Mouse (Mus musculus): ENCODE results near the gene Flvcr1. TPM values are rescaled to one million over a fixed set of nuclear protein-coding genes. Genes with fewer than 3 reads are reported as not detected.
"Not testable (repeated sequence)": the region's sequence is repeated elsewhere in the genome, so short reads cannot be mapped to it uniquely, and the experiment has no call there.

The Flvcr1 gene
- polyA plus RNA-seq, 1 experiment: 18.3 TPM

DNA sequence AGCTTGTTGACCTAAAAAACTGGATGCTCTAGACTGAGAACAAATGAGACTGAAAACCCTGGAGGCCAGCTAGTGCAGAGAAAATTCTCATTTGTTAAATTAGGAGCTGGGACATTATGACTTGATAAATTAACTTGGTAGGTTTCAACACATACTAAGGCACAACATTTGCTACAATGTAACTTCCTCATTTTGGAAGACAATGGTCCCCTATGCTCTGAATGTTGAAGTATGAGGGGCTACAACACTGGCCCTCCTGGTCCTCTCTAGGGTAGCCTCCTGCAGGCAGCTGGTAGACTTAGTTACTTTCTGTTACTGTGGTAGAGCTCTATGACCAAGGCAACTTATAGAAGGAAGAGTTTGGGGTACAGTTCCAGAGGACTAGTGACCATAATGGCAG is 15.4 kb upstream of the Flvcr1 start:
- DNase-seq (ENCODE audit: low spot score): no peak

DNA sequence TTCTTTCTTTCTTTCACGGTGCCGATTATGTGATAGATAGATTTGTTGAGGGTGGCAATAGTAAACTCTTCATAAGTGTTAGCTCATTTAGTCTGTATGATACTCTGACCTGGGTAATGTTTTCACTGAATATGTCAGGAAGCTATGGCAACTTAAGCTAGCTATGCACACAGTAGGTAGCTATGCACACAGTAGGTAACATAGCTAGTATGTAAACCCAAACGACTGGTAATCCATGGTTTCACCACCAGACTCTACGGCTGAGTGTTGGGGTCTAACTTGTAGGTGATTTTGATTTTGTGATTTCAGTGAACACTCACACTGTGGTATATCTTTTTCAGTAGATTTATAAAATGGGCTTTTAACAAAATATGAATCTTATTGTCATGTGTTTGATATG is 12.0 kb upstream of the Flvcr1 start:
- DNase-seq (ENCODE audit: low spot score): no peak

DNA sequence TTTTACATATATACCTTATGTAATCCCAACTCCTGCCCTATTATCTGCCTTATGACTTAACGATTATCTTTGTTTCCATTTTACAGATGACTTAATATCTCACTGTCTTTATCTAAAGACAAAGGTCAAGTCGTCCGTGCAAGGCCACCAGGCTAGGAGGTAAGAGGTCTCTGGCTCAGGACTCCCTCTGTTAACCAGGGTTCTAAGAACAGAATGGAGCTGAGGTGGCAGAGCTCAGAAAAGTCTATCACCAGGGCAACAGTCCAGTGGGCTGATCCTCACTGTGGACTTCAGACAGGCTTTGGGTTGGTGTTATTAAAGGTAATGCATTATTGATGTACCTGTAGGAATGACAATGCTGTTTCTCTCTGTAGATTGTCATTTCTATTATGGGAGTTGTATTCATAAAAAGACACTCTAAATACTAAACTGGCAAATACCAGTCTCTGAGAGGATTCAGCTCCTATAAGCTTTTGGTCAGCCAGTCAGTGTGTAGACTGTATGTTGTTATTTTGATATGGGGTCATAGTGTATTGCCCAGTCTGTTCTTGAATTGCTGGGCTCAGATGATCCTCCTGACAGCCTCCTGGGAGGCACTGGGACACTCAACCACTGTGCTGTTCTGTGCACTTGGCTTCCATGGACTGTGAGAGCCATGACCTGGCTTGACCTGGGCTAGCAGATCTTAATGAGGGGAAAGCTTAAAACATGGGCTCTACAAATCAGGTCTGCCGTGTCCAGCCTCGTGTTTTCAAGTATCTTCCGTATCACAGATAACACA is 10.8 kb upstream of the Flvcr1 start, which contains the start of gene Spata45:
Spata45 (plus strand) TSS at position 86 of the 781 bp plus-strand sequence.
- DNase-seq (ENCODE audit: low spot score): no peak

DNA sequence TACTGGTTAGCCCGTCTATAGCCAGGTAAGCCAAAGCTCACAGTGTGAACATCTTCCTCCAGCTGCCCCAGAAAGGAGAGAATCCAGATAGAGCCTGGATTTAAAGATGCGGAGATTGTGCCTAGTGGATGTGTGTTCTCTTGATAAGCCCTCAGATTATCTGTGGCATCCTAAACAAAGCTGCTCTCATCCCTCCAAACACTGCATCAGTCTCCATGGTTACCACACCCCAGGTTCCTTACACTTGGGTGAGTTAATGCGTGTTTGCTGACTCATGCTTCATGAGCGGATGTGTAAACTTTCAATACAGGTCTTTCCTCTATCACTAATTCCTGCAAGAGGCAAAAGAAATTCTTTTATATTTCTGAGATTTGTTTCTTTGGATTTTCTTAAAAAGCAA is 9.7 kb upstream of the Flvcr1 start:
- DNase-seq (ENCODE audit: low spot score): no peak

DNA sequence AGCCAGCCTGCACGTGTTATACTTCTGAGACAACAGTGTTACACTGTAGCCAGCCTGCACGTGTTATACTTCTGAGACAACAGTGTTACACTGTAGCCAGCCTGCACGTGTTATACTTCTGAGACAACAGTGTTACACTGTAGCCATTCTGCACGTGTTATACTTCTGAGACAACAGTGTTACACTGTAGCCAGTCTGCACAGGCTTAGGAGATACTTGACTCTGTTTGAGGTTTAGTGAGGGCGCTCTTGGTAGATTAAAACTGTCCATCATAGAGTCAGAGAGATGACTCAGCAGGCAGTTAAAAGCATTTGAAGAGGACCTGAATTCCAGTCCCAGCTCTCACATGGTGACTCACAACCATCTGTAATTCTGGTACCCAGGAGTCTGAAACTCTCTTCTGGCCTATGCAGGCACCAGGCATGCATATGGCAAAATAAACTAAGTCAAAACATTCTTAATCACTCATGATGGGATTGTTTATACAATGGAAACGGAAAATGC is 5.0 kb upstream of the Flvcr1 start:
- DNase-seq (ENCODE audit: low spot score): not testable (repeated sequence)

DNA sequence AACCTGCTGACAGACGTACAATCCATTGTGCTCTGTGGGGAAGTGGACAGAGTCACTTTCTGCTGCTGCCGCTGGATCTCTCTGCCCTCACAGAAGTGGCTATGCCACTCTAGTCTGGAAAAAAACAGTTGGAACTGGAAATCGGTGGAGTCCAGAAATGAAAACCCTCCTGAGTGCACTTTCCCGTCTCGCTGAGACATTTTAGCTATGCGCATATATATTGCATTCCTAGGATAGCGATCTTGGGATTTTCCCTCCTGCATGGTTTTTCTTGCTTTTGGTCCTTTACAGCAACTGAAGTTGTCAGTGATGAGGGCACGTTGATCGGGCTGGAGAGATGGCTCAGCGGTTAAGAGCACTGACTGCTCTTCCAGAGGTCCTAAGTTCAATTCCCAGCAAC is 4.2 kb upstream of the Flvcr1 start:
- DNase-seq (ENCODE audit: low spot score): no peak

DNA sequence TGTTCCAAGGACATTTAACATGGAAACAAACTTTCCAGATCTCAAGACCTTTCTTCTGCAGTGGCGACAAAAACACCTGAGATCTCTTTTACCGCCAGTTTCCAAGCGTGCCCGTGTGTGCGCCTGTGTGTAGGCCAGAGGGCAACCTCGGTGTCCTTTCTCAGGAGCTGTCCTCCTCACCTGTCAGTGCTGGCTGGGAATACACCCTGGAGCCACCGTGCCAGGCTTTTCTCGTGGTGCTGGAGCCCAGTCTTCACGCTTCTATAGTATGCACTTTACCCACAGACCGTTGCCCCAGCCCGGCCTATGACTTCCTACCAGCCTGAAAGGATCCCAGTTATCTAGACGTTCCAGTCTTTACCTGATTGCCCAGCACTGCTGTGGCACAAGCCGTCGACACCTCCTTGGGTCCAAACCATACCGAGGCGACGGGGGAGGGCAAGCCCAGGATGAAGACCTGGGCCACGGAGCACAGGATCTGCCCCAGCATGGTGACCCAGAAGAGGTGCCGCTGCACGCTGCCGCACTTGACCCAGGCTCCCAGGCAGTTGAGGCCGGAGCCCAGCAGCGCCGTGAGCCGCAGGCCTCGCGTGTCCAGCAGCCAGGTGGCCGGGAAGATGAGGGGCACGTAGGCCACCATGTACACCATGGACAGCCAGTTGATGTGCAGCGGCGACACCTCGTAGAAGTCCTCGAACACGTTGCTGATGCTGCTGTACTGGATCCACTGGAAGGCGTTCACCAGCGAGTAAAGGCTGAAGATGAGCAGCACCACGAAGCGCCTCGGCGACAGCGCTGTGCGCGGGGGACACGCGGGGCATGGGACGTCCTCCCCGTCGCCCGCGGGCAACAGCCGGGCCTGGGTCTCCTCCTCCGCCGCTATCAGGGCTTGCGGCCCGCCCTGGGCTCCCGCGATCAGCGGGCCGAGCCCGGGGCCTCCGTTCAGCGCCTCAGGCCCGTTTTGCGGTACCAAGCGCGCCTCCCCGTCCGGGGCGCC is 644 bp downstream of the Flvcr1 start:
- DNase-seq (ENCODE audit: low spot score): no peak

DNA sequence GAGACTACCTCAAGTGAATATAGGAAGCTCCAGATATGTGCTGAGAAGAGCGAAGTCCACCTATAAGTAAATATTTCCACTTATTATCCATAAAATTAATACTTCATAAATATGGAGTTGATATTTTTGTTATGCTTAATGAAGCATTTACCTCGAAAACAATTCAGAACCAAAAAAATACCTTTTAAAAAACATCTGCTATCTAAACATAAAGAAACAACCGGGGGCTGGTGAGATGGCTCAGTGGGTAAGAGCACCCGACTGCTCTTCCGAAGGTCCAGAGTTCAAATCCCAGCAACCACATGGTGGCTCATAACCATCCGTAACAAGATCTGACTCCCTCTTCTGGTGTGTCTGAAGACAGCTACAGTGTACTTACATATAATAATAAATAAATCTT is 2.2 kb downstream of the Flvcr1 start:
- DNase-seq (ENCODE audit: low spot score): not testable (repeated sequence)

DNA sequence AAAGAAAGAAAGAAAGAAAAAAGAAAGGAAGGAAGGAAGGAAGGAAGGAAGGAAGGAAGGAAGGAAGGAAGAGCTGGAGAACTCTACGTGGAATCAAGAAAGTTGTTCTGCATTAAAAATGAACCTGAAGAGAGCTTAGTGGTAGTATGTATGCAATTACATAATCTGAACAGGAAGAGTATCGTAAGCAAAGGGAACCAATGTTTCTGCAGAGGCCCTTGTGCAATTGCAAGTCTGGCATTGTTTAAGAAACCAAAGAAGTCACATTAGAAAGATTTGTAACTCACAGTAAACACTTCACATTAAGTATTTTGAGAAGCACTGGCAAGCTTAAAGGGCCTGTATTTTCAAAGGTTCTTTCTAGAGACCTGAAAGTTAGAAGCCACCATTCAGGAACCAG is 2.8 kb downstream of the Flvcr1 start:
- DNase-seq (ENCODE audit: low spot score): no peak

DNA sequence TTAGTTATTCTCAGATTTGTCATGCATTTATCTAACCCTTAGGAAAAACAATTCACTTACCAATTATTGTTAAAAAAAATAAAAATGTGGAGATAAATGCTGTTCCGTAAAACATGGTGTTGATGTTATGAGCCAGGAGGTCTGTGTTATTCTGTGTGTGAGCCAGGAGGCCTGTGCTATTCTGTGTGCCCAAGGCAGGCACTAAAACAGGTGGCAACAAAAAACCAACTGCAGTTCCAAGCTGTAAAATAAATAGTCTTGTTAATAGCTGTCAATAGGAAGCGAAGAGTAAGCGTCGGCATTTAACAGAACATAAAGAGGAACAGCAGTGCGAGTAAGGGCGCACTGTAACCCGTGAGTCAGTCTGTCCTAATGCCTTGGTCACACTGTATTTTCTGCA is 4.9 kb downstream of the Flvcr1 start:
- no peak for DNase-seq (ENCODE audit: low spot score)

DNA sequence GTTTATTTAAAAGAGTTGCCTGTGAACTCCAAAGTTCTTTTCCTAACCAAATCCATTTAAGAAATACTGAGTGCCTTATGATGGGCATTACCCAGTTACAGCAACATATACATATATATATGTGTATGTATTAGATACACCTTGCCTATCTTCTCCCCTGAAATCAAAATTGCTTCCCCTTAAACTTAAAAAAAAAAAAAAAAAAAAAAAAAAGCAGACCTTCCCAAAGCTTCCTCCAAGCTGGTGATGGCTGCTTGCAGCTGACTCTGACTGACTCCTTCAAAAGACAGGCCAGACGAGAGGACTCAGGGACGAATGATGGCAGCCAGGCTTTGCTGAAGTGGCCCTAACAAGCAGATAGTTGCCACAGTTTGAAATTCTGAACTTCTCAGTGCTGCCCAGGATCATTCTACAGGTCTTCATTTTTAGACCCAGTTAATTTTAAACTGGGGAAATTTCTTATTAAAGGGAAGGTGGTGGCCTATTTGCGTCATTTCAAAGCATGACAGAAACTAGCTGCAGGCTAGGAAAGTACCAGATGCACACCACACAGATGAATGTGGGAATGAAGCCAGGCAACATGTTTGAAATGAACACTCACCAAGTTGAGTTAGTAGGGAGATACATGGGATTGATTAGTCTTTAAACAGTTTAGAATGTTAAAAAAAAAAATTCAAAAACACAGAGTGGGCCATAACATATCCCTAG is 5.6 kb downstream of the Flvcr1 start:
- no peak for DNase-seq (ENCODE audit: low spot score)

DNA sequence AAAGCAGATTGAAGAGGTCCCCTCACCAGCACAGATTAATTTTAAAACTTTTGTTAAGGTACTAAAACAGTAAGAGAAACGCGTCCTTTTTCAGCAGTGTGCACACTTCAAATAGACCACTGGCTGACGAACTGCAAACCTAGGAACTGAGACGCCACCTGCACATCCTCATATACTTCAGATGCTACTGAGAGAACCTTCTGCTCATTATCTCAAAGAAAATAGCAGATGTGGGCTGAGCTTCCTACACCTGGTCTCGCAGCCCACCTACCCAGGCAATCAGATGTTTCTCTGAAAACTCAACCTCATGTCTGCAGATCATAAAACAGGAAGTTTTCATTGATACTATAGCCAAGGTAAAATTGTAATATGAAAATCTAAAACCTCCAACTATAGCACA is 6.2 kb downstream of the Flvcr1 start:
- DNase-seq (ENCODE audit: low spot score): no peak

DNA sequence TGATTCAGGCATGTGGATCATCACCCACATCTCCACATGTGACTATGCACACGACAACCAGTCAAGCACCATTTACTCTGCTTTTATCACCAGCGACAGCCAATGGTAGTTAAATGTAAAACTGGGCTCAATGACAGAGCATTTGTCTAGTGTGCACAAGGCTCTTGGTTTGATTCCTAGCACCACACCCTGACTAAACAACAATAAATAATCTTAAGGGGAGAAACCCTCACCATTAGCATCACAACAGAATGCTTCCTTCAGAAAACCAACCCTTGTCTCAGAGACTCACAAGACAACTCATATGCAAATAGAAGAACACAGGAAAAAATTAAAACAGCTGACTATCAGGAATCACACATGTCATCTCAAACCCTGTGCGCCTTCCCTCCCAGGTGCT is 11.7 kb downstream of the Flvcr1 start:
- no peak for DNase-seq (ENCODE audit: low spot score)

DNA sequence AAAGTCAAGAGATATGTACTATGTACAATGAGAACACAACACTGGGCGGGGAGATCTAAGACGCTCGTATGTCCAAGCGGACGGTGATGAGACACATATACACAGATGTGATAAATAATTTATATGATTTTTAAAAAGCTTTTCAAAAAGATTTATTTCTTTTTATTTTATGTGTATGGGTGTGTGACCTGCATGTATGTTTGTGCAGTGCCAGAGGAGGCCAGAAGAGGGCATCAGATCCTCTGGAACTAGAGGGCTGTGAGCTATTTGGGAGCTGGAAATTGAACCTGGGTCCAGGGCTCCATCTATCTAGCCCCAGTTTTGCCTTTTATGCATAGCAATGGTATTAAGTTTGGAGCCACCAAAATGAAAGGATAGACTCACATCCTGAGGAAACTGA is 17.3 kb downstream of the Flvcr1 start:
- no peak for DNase-seq (ENCODE audit: low spot score)

DNA sequence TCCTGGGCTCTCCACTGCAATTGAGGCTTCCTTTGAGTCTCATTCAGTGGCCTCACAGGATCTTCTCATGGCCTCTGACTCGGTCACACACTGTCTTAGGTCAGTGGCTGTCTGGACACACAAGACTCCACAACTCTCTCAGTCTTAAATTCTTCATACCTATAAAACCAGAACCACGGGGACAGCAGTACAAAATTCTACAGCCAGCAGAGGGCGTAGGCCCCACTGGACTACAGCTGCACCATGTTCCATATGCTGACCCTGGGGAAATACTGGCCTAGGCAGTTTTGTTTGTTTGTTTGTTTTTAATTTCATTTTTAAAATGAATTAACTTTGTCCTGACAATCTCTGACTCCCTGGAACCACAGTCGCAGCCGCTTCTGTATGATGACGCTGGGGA is 23.8 kb downstream of the Flvcr1 start:
- no peak for DNase-seq (ENCODE audit: low spot score)

DNA sequence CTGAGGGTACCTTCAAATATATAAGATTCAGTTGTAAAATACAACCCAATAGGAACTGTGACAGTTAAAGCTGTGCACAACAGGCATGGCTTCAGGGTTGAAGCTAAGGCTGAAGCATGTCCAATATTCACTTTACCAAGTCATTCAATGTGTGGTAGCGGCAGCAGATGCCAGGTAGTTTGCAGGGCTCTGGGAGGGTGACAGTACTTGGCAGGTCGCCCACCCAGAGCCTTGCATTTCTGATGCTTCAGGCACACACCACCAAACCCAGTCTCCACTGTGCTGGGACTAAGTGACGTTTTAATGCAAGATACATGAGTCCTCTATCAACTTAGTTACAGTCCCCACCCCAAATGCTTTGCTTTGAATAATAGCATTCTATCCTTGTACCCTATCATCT is 25.3 kb downstream of the Flvcr1 start:
- no peak for DNase-seq (ENCODE audit: low spot score)

DNA sequence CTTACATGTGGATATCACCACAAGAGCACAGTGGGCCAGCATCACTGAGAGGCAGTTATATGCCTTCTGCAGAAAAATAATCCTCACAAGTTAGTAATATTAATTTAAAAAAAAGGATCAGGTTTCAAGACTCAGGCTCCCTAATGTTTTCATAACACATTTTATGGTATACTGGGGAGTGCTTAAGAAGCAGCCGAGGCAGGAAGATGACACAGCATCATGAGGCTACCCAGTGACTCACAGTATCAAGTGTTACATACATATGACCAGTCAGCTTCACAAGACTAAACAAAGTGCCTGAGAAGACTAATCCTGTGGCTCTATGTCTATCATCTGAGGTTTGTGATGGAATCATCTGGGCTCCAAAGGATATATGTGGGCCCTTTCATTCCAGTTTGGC is 27.9 kb downstream of the Flvcr1 start:
- no peak for DNase-seq (ENCODE audit: low spot score)

DNA sequence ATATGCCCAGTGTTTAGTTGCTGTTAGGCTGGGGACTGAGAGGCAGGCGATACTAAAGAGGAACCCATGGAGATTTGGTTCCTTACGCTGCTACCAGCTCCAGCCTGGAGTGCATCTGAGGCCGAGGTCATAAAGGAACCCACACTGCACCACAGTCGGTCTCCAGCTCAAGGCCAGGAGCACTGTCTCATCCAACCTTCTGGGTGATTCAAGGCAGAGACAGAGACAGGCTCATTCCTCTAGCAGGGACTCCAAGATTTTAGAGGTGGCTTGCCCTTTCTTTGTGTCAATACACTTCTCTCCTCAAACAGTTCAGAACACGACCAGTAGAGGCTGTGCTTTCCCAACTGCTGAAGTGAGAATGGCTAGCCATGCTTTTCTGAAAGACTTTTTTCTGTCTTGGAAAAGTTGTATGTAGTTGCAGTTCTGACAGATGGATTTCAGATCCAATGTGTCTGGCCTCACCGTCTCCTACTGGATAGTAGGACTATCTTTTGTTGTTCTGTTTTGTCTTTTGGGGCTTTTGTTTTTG is 29.5 kb downstream of the Flvcr1 start:
- DNase-seq (ENCODE audit: low spot score): no peak

DNA sequence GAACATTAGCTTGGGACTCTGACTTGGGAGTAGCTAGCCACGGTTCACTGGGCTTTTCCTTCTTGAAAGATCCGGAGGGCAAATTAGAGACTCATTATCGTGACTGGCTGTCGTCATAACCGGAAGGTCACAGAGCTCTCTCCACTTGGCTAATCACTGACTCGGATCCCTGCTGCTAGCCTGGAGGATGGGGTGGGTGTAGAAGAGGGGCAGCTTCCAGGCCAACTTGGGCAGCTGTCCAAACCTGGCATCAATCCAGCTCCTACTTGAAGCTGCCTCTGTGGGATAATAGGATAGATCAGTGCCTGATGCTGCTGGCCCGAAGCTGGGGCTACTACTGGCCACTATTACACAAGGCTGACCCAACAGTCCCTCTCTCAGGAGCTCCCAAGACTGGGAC is 30.4 kb downstream of the Flvcr1 start:
- no peak for DNase-seq (ENCODE audit: low spot score)

DNA sequence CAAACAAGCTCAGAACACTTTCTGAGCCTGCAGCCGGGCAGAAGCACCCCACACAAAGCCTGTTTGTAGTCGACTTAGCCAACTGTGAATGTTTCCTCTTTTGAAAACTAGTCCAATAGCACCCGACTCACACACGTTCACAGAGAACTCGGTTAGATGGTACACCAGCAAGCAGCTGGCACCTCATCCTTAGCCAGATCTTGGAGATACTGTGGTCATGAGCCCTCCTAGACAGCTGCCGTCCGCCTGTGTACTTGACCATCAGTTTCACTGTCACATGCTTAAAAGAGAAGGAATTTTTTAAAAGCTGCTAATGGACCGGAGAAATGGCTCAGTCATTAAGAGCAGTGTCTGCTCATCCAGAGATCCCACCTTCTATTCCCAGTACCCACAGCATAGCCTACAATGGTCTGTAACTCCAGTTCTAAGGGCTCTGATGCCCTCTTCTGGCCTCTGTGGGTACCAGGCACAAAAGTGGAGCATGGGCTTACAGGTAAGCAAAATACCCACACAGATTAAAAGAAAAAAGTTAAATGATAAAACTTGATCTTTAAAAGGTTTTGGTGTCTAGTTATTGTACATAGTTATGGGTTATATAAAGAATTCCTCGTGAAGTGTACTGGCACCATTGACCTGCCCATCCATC is 36.4 kb downstream of the Flvcr1 start:
- no peak for DNase-seq (ENCODE audit: low spot score)

DNA sequence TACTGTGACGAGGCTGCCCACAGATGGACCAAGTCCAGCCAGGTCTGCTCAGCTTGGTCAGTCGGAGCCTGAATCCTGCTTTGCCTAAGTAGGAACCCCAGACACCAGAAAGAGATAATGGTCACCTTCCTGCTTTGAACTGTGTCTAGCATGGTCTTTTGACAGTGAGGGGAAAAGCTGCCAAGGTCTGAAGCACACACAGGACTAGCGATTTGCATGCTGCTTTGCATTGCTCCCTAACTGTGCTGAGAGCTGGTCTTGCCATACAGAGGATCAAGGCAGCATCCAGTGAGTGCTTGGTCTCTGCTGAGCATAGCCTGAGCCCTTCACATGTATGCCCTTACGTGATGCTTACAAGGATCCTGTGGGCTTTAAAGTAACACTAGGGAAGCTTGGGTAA is 44.5 kb downstream of the Flvcr1 start:
- peak; percentile 9 for DNase-seq (ENCODE audit: low spot score)

All from urinary bladder, adult 2 months (tissue).